Mouse (Mus musculus) thymus, postnatal 10 days (tissue): ENCODE results near the gene Cfap299.
"Not testable (repeated sequence)": the region's sequence is repeated elsewhere in the genome, so short reads cannot be mapped to it uniquely, and the experiment has no call there.

ENCODE experiments used
- DNase-seq, 2 experiments: peaks; one replicate each; pipeline ENCODE4 v3.0.0; 2021; ENCODE audit warnings: low spot score in 2 of 2

The Cfap299 gene

GRCm38 (mm10) chr5:98328848-98329624 is at the start of gene Cfap299:
Gene Cfap299, plus strand, starts transcription at chr5:98329304.
- peak; percentile 27 to 64 for DNase-seq

GRCm38 (mm10) chr5:98281993-98282392 is 47.1 kb upstream of the Cfap299 start:
- DNase-seq, result no peak

GRCm38 (mm10) chr5:98283696-98284478 is 45.2 kb upstream of the Cfap299 start:
- no peak for DNase-seq

GRCm38 (mm10) chr5:98290642-98291041 is 38.5 kb upstream of the Cfap299 start:
- DNase-seq, result no peak

- no peak for DNase-seq
Observed at GRCm38 (mm10) chr5:98292388-98293048, 36.6 kb upstream of the Cfap299 start.

GRCm38 (mm10) chr5:98293049-98293715 is 35.9 kb upstream of the Cfap299 start:
- DNase-seq, result no peak

GRCm38 (mm10) chr5:98300079-98300478 is 29.0 kb upstream of the Cfap299 start:
- DNase-seq, result no peak

- DNase-seq, result no peak
Observed at GRCm38 (mm10) chr5:98305673-98306072, 23.4 kb upstream of the Cfap299 start.

- no peak for DNase-seq
Observed at GRCm38 (mm10) chr5:98306528-98306927, 22.6 kb upstream of the Cfap299 start.

- DNase-seq, result no peak
Observed at GRCm38 (mm10) chr5:98326625-98327024, 2.5 kb upstream of the Cfap299 start.

- not testable (repeated sequence) for DNase-seq
Observed at GRCm38 (mm10) chr5:98343751-98344150, 14.6 kb downstream of the Cfap299 start.

- no peak for DNase-seq
Observed at GRCm38 (mm10) chr5:98344581-98344980, 15.5 kb downstream of the Cfap299 start.

GRCm38 (mm10) chr5:98346067-98346466 is 17.0 kb downstream of the Cfap299 start:
- no peak for DNase-seq

- DNase-seq, result peak in 1 of 2 experiments; percentile 44
Observed at GRCm38 (mm10) chr5:98348605-98349004, 19.5 kb downstream of the Cfap299 start.

- no peak for DNase-seq
Observed at GRCm38 (mm10) chr5:98359912-98360311, 30.8 kb downstream of the Cfap299 start.

GRCm38 (mm10) chr5:98360792-98361419 is 31.8 kb downstream of the Cfap299 start:
- no peak for DNase-seq

GRCm38 (mm10) chr5:98363428-98363827 is 34.3 kb downstream of the Cfap299 start:
- DNase-seq, result no peak

GRCm38 (mm10) chr5:98365340-98365739 is 36.2 kb downstream of the Cfap299 start:
- DNase-seq, result no peak

- no peak for DNase-seq
Observed at GRCm38 (mm10) chr5:98368822-98369221, 39.7 kb downstream of the Cfap299 start.

GRCm38 (mm10) chr5:98369426-98369825 is 40.3 kb downstream of the Cfap299 start:
- DNase-seq, result no peak

GRCm38 (mm10) chr5:98376058-98376798 is 47.1 kb downstream of the Cfap299 start:
- no peak for DNase-seq
